Mouse (Mus musculus): ENCODE measurements around the gene Kalrn.

The Kalrn gene

GRCm38 (mm10) chr16:34573151-34573802 is at the start of gene Kalrn:
Gene Kalrn, minus strand, starts transcription at chr16:34573532.
- TF ChIP-seq GATA4 (IDR thresholded peaks at IDR 0.05; ENCODE audit: insufficient replicate concordance, low read length): no peak

- no peak for TF ChIP-seq GATA4 (IDR thresholded peaks at IDR 0.05; ENCODE audit: insufficient replicate concordance, low read length)
Measured at GRCm38 (mm10) chr16:34614021-34614420, 40.7 kb upstream of the Kalrn start.

GRCm38 (mm10) chr16:34610137-34610536 is 36.8 kb upstream of the Kalrn start:
- TF ChIP-seq GATA4 (IDR thresholded peaks at IDR 0.05; ENCODE audit: insufficient replicate concordance, low read length): no peak

- TF ChIP-seq GATA4 (IDR thresholded peaks at IDR 0.05; ENCODE audit: insufficient replicate concordance, low read length): no peak
Measured at GRCm38 (mm10) chr16:34605679-34606078, 32.3 kb upstream of the Kalrn start.

GRCm38 (mm10) chr16:34603854-34604253 is 30.5 kb upstream of the Kalrn start:
- TF ChIP-seq GATA4 (IDR thresholded peaks at IDR 0.05; ENCODE audit: insufficient replicate concordance, low read length): no peak

GRCm38 (mm10) chr16:34603076-34603475 is 29.7 kb upstream of the Kalrn start:
- TF ChIP-seq GATA4 (IDR thresholded peaks at IDR 0.05; ENCODE audit: insufficient replicate concordance, low read length): no peak

- TF ChIP-seq GATA4 (IDR thresholded peaks at IDR 0.05; ENCODE audit: insufficient replicate concordance, low read length): no peak
Measured at GRCm38 (mm10) chr16:34601954-34602353, 28.6 kb upstream of the Kalrn start.

GRCm38 (mm10) chr16:34595294-34595693 is 22.0 kb upstream of the Kalrn start:
- no peak for TF ChIP-seq GATA4 (IDR thresholded peaks at IDR 0.05; ENCODE audit: insufficient replicate concordance, low read length)

- TF ChIP-seq GATA4 (IDR thresholded peaks at IDR 0.05; ENCODE audit: insufficient replicate concordance, low read length): no peak
Measured at GRCm38 (mm10) chr16:34594597-34595262, 21.4 kb upstream of the Kalrn start.

- TF ChIP-seq GATA4 (IDR thresholded peaks at IDR 0.05; ENCODE audit: insufficient replicate concordance, low read length): no peak
Measured at GRCm38 (mm10) chr16:34592696-34593095, 19.4 kb upstream of the Kalrn start.

- no peak for TF ChIP-seq GATA4 (IDR thresholded peaks at IDR 0.05; ENCODE audit: insufficient replicate concordance, low read length)
Measured at GRCm38 (mm10) chr16:34591934-34592333, 18.6 kb upstream of the Kalrn start.

- no peak for TF ChIP-seq GATA4 (IDR thresholded peaks at IDR 0.05; ENCODE audit: insufficient replicate concordance, low read length)
Measured at GRCm38 (mm10) chr16:34579671-34580326, 6.5 kb upstream of the Kalrn start.

- no peak for TF ChIP-seq GATA4 (IDR thresholded peaks at IDR 0.05; ENCODE audit: insufficient replicate concordance, low read length)
Measured at GRCm38 (mm10) chr16:34573856-34574491, 642 bp upstream of the Kalrn start.

- TF ChIP-seq GATA4 (IDR thresholded peaks at IDR 0.05; ENCODE audit: insufficient replicate concordance, low read length): no peak
Measured at GRCm38 (mm10) chr16:34572406-34573150, 754 bp downstream of the Kalrn start.

- TF ChIP-seq GATA4 (IDR thresholded peaks at IDR 0.05; ENCODE audit: insufficient replicate concordance, low read length): no peak
Measured at GRCm38 (mm10) chr16:34571931-34572405, 1.4 kb downstream of the Kalrn start.

Data from liver, adult (tissue).